ENCODE assay signal across 9 mouse cellular contexts in genomic region chr3:96700376-96700775, GRCm38 (mm10). TPM values are rescaled to one million over a fixed set of nuclear protein-coding genes. Genes with fewer than 3 reads are reported as not detected.
A peak's percentile ranks its signal among the peaks of the same experiment; 100 is the strongest.
DNase-seq lines count a peak whose midpoint lies in the region; TF ChIP-seq lines count a peak whose summit lies in the region.
"Had no signal": no experiment of that assay in that cellular context is flagged by ENCODE, and none has a peak within 500 bp of the region (broad histone marks: within the 10 kb centered on the region; RNA-seq: fewer than 3 reads in every experiment).

No protein-coding gene starts in this region.

- peak; percentile 64 for TF ChIP-seq CTCF in left cerebral cortex, adult 2 months (IDR thresholded peaks at IDR 0.05)

- no peak overlapping the region for H3K27ac ChIP-seq in left cerebral cortex, adult 2 months

- no peak overlapping the region for H3K4me3 ChIP-seq in left cerebral cortex, adult 2 months

- intact Hi-C loops in left cerebral cortex, adult 2 months (cut with DNase I) = loop anchor here (2.0 kb wide), 1 partner anchor 154 kb away; no protein-coding TSS in a partner anchor
- intact Hi-C loops in left cerebral cortex, postnatal 4 days (cut with DNase I) = no loop called here

- peak; percentile 56 to 69 for DNase-seq in cerebellum, postnatal 10 days
- no peak for DNase-seq in cerebellum, postnatal 4 days (ENCODE audit: low spot score in 2 of 2)
- DNase-seq in left cerebral cortex, adult 2 months (ENCODE audit: extremely low spot score in 1 of 2, low spot score in 2 of 2) = no peak
- DNase-seq in left cerebral cortex, postnatal 4 days = no peak
- DNase-seq in MN1 (ENCODE audit: low spot score) = peak; percentile 29
- DNase-seq in lung, postnatal 36 days = peak; percentile 26
- no peak for DNase-seq in spleen, postnatal 4 days (ENCODE audit: low spot score in 2 of 2)
- no peak for DNase-seq in gastrocnemius, postnatal 25 days

RNA-seq across cellular contexts. Expression of gene Pias3, which starts 4.2 kb away (rescaled TPM):
- total RNA-seq in left cerebral cortex, adult 2 months (2021) = 10 to 100 TPM; 23.6 to 30.3 TPM
- total RNA-seq in left cerebral cortex, postnatal 4 days (2021) = 10 to 100 TPM; 31.9 to 36.0 TPM
- total RNA-seq in gastrocnemius, postnatal 25 days (2021) = 1 to 10 TPM; 6.5 to 6.9 TPM

RNA-seq across cellular contexts. Expression of gene Nudt17, which starts 8.0 kb away (rescaled TPM):
- 10 to 100 TPM in 1 of 2 experiments, 1 to 10 TPM in 1; 8.7 to 10.4 TPM for total RNA-seq in left cerebral cortex, adult 2 months (2021)
- 1 to 10 TPM; 5.3 to 5.4 TPM for total RNA-seq in left cerebral cortex, postnatal 4 days (2021)
- under 1 TPM; 0.56 to 0.67 TPM for total RNA-seq in gastrocnemius, postnatal 25 days (2021)

RNA-seq across cellular contexts. Expression of gene Polr3c, which starts 27.1 kb away (rescaled TPM):
- 10 to 100 TPM; 22.7 to 25.3 TPM for total RNA-seq in left cerebral cortex, adult 2 months (2021)
- total RNA-seq in left cerebral cortex, postnatal 4 days (2021) = 10 to 100 TPM; 27.0 to 28.0 TPM
- 10 to 100 TPM; 18.0 to 20.6 TPM for total RNA-seq in gastrocnemius, postnatal 25 days (2021)

RNA-seq across cellular contexts. Expression of gene Rnf115, which starts 27.1 kb away (rescaled TPM):
- 10 to 100 TPM; 58.3 to 61.9 TPM for total RNA-seq in left cerebral cortex, adult 2 months (2021)
- 10 to 100 TPM; 44.3 to 50.0 TPM for total RNA-seq in left cerebral cortex, postnatal 4 days (2021)
- 100 to 1,000 TPM in 1 of 2 experiments, 10 to 100 TPM in 1; 87.8 to 109 TPM for total RNA-seq in gastrocnemius, postnatal 25 days (2021)

RNA-seq across cellular contexts. Expression of gene Ankrd35, which starts 30.4 kb away (rescaled TPM):
- total RNA-seq in left cerebral cortex, adult 2 months (2021) = 1 to 10 TPM; 8.3 to 9.5 TPM
- 1 to 10 TPM; 6.0 to 7.0 TPM for total RNA-seq in left cerebral cortex, postnatal 4 days (2021)
- total RNA-seq in gastrocnemius, postnatal 25 days (2021) = under 1 TPM; 0.51 to 0.67 TPM
- total RNA-seq: megakaryocyte, adult 5-6 weeks had no signal

Comparison
In these comparisons a context has a peak if more than half of its experiments do, and no peak if none do; other contexts are left out.
1. DNase-seq: peak in cerebellum, postnatal 10 days (2 of 2), MN1 (single experiment) and lung, postnatal 36 days (single experiment); none in cerebellum, postnatal 4 days (0 of 2), left cerebral cortex, adult 2 months (0 of 2), left cerebral cortex, postnatal 4 days (single experiment), spleen, postnatal 4 days (0 of 2) and gastrocnemius, postnatal 25 days (single experiment).